Mouse (Mus musculus) embryonic facial prominence, embryonic 15.5 days (tissue): Measurements from ENCODE around the gene Mgea5. TPM values are rescaled to one million over a fixed set of nuclear protein-coding genes. Genes with fewer than 3 reads are reported as not detected.

ENCODE experiments used
- ATAC-seq: fragments of 200-750 bp; cut with Nextera tagmentation; 2 replicates; pipeline ENCODE4 v1.8.0; 2017; ENCODE audit warnings: low read depth, moderate TSS enrichment; ENCODE audit not compliant: insufficient number of reproducible peaks, low FRiP score, low TSS enrichment
- H3K27ac ChIP-seq: fragments of 300-500 bp; sonication (generic); replicated peaks from 2 replicates; pipeline ENCODE4 v1.5.1; 2015; ENCODE audit warnings: mild to moderate bottlenecking, inconsistent platforms
- H3K27me3 ChIP-seq: fragments of 300-500 bp; sonication (generic); 2 replicates; pipeline ENCODE4 v1.6.1; 2015; ENCODE audit warnings: inconsistent platforms
- H3K36me3 ChIP-seq: fragments of 300-500 bp; sonication (generic); 2 replicates; pipeline ENCODE4 v1.6.1; 2015; ENCODE audit warnings: mild to moderate bottlenecking, inconsistent platforms
- H3K4me1 ChIP-seq: fragments of 300-500 bp; sonication (generic); 2 replicates; pipeline ENCODE4 v1.6.1; 2015; ENCODE audit warnings: inconsistent platforms
- H3K4me2 ChIP-seq: fragments of 300-500 bp; sonication (generic); replicated peaks from 2 replicates; pipeline ENCODE4 v1.6.1; 2015; ENCODE audit warnings: mild to moderate bottlenecking, inconsistent platforms
- H3K4me3 ChIP-seq: fragments of 300-500 bp; sonication (generic); replicated peaks from 2 replicates; pipeline ENCODE4 v1.5.1; 2015; ENCODE audit warnings: mild to moderate bottlenecking, inconsistent platforms
- H3K9ac ChIP-seq: fragments of 300-500 bp; sonication (generic); 2 replicates; pipeline ENCODE4 v1.6.1; 2015; ENCODE audit warnings: inconsistent platforms
- H3K9me3 ChIP-seq: fragments of 300-500 bp; sonication (generic); replicated peaks from 2 replicates; pipeline ENCODE4 v1.6.1; 2016; ENCODE audit warnings: inconsistent platforms
- WGBS: fragments of 180-500 bp; shearing (Covaris S2); methylation state at CpG from one replicate; pipeline ENCODE4 v1.1.7; 2015; 5-methylcytosine and 5-hydroxymethylcytosine counted together
- polyA plus RNA-seq: library from polyadenylated mRNA; unstranded; fragments of >200 nt; fragmentation: Nextera tagmentation; extraction: Ambion mirVana; gene quantifications from 2 replicates; pipeline ENCODE4 v1.2.1, GENCODE M21; 2015

Mgea5 gene
- polyA plus RNA-seq, 1 experiment from 2014 or later = 55.9 TPM

GRCm38 (mm10) chr19:45725677-45726277 lies 57.9 kb downstream of the Mgea5 start:
- H3K4me1 ChIP-seq = peaks cover 6% of the 10 kb centered on the region
- no peaks in the 10 kb centered on the region for H3K36me3 ChIP-seq
- ATAC-seq = no peak
- H3K9me3 ChIP-seq = no peaks in the 10 kb centered on the region
- H3K27me3 ChIP-seq = no peaks in the 10 kb centered on the region
- no peak overlapping the region for H3K27ac ChIP-seq
- H3K4me2 ChIP-seq = no peak overlapping the region
- no peak overlapping the region for H3K9ac ChIP-seq
- H3K4me3 ChIP-seq = no peak overlapping the region
- WGBS = 12% methylated on average over 14 of the region's 14 CpGs

DNA sequence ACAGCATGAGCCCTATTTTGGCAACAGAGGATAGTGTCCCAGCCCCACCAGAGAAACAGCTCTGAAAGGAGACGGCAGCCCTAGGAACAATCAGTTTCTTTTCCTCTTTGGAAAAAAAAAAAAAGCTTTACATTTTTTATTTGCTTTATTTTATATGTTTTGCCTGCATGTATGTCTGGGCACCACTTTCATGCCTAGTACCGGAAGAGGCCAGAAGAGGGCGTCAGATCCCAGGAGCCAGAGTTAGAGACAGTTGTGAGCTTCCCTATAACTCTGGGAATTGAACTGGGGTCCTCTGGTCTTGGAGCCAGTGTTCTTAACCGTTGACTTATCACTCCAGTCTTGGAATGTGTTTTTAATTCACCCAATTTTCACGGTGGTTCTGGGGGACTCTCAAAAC lies 61.4 kb downstream of the Mgea5 start:
- Histone ChIP-seq H3K27ac (no peak overlapping the region), H3K9me3 (no peaks in the 10 kb centered on the region), H3K4me2 (no peak overlapping the region), H3K4me1 (peaks cover 9% of the 10 kb centered on the region), H3K36me3 (no peaks in the 10 kb centered on the region), H3K9ac (no peak overlapping the region), H3K27me3 (no peaks in the 10 kb centered on the region), H3K4me3 (no peak overlapping the region)
- WGBS = 46% methylated on average over 5 of the region's 5 CpGs
- ATAC-seq = no peak

GRCm38 (mm10) chr19:45718286-45718685 lies 65.4 kb downstream of the Mgea5 start:
- H3K9ac ChIP-seq = no peak overlapping the region
- H3K4me3 ChIP-seq = no peak overlapping the region
- no peak overlapping the region for H3K27ac ChIP-seq
- 0 out of 2 replicates have a peak overlapping the region, but pooled peaks have one; percentile 21 for H3K4me2 ChIP-seq
- 44% methylated on average over 3 of the region's 3 CpGs for WGBS
- H3K36me3 ChIP-seq = no peaks in the 10 kb centered on the region
- H3K4me1 ChIP-seq = peaks cover 4% of the 10 kb centered on the region; the same call in 1 of the 2 replicates
- H3K9me3 ChIP-seq = no peaks in the 10 kb centered on the region
- no peak for ATAC-seq
- no peaks in the 10 kb centered on the region for H3K27me3 ChIP-seq

DNA sequence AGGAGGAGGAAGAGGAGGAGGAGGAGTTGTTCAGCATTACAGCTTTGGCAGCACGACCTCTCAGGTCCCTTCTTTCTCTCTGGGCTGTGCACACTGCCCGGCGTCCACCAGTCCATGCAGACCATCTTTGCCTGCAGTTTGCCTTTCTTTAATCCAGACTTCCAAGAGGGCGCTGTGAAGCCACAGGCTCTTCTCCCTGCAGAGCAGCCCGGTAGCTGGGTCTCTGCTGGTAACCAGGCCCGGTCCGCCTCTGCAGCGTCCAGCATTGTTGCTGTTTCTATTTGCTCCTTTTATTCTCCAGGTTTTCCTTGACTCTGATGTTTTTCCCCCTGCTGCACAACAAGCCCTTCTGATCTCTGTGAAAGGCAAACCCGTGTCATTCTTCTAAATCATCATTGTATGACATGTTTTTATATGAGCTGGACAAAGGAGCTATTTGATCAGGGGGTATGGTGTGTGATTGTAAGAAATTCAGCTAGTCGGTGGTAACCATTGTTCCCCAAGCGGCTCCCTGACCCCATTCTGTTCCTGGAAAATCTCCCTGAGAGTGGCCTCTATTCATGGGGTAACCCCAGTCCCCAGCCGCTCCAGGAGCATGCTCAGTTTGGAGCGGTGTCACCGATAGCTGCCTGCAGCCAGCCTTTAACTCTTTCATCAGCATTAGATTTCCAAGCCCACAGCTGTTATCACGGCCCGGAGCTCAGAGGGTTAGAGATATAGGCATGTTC lies 66.0 kb downstream of the Mgea5 start:
- peaks cover 4% of the 10 kb centered on the region; the same call in 1 of the 2 replicates for H3K4me1 ChIP-seq
- H3K27ac ChIP-seq = no peak overlapping the region
- H3K36me3 ChIP-seq = no peaks in the 10 kb centered on the region
- H3K4me3 ChIP-seq = no peak overlapping the region
- peak overlapping the region; percentile 21; the same call in 1 of the 2 replicates for H3K4me2 ChIP-seq
- peak; percentile 51 for ATAC-seq
- H3K9ac ChIP-seq = no peak overlapping the region
- no peaks in the 10 kb centered on the region for H3K27me3 ChIP-seq
- no peaks in the 10 kb centered on the region for H3K9me3 ChIP-seq
- WGBS = 12% methylated on average over 16 of the region's 16 CpGs

DNA sequence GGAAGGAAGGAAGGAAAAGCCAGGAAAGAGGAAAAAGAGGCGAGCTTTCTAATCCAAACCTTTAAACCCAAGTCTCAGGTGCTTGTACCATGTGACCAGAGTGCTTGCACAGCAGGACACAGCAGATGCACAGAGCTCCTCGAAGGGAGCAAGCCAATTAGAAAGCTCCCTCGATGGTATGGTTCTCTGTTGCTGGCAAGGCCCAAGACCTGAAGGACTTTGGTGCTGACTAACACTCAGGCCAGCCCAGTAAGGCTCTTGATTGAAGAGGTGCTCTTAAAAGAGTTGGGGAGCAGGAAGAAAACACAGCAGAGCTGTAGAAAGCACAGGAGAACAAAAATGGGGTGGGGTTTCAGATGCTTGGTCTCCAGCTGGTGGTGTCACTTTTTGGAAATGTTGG lies 74.9 kb downstream of the Mgea5 start:
- WGBS = 75% methylated on average over 3 of the region's 3 CpGs
- Histone ChIP-seq H3K4me2 (no peak overlapping the region), H3K9ac (no peak overlapping the region), H3K27ac (no peak overlapping the region), H3K9me3 (no peaks in the 10 kb centered on the region), H3K4me3 (no peak overlapping the region), H3K36me3 (no peaks in the 10 kb centered on the region), H3K4me1 (no peaks in the 10 kb centered on the region), H3K27me3 (no peaks in the 10 kb centered on the region)
- ATAC-seq = no peak

Other genes starting within 250 kb of the Mgea5 start
- gene Poll, start 223.3 kb downstream of the Mgea5 start, polyA plus RNA-seq = 14.4 and 15.5 TPM in 2 replicates
- gene Gm17018, start 223.2 kb downstream of the Mgea5 start, polyA plus RNA-seq = 46.0 and 53.7 TPM in 2 replicates
- 6.0 and 6.2 TPM in 2 replicates for gene Fbxw4, start 123.5 kb downstream of the Mgea5 start, polyA plus RNA-seq
- gene Fgf8, start 40.9 kb downstream of the Mgea5 start, polyA plus RNA-seq = 0.15 and 0.21 TPM in 2 replicates
- 17.0 and 17.9 TPM in 2 replicates for gene Npm3, start 34.2 kb downstream of the Mgea5 start, polyA plus RNA-seq
- gene Kcnip2, start 32.2 kb upstream of the Mgea5 start, polyA plus RNA-seq = 2.1 and 2.5 TPM in 2 replicates
- 16.6 and 20.5 TPM in 2 replicates for gene Armh3, start 214.7 kb upstream of the Mgea5 start, polyA plus RNA-seq
- 8.7 and 10.1 TPM in 2 replicates for gene Hps6, start 219.7 kb upstream of the Mgea5 start, polyA plus RNA-seq